In the genomic region with DNA sequence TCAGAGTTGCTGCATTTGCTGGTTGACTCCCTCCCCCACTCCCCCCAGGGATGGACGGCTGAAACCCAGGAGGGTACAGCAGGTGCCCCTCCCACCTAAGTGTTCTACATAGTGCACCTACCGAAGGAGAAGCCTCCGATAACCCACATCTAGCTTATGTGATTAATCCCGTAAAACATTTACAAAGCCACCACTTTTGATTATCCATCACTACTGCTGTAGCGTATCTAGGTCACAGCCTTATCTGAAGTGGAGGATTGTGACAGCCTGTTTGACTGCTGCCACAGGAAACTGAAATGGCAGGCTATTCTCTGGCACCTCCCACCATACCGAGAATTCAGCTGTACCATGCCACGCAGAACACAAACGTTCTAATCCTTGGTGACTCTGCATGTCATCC, we compare ENCODE assay signal across 12 mouse cellular contexts. TPM values are rescaled to one million over a fixed set of nuclear protein-coding genes. Genes with fewer than 3 reads are reported as not detected.
A peak's percentile ranks its signal among the peaks of the same experiment; 100 is the strongest.
DNase-seq lines count a peak whose midpoint lies in the region; ATAC-seq and TF ChIP-seq lines count a peak whose summit lies in the region.
"Had no signal": no experiment of that assay in that cellular context is flagged by ENCODE, and none has a peak within 500 bp of the region (broad histone marks: within the 10 kb centered on the region; RNA-seq: fewer than 3 reads in every experiment).

No protein-coding gene starts in this region.

- TF ChIP-seq CTCF in midbrain, postnatal 0 days (IDR thresholded peaks at IDR 0.05), result no peak

- peaks cover 15% of the 10 kb centered on the region for H3K4me1 ChIP-seq in heart, embryonic 15.5 days (replicated peaks)
- H3K4me1 ChIP-seq in midbrain, postnatal 0 days (ENCODE audit: insufficient read depth, low read length), result no peaks in the 10 kb centered on the region
- H3K4me1 ChIP-seq in midbrain, embryonic 10.5 days, result no peaks in the 10 kb centered on the region
- H3K4me1 ChIP-seq: hindbrain, embryonic 12.5 days had no signal

- no peak overlapping the region for H3K4me3 ChIP-seq in heart, embryonic 15.5 days
- no peak overlapping the region for H3K4me3 ChIP-seq in midbrain, postnatal 0 days (ENCODE audit: low read depth, low read length)
- no peak overlapping the region for H3K4me3 ChIP-seq in midbrain, embryonic 10.5 days
- H3K4me3 ChIP-seq: hindbrain, embryonic 12.5 days had no signal

- 29% methylated on average over 8 of the region's 8 CpGs for WGBS in heart, embryonic 15.5 days
- WGBS in midbrain, postnatal 0 days, result 60% methylated on average over 8 of the region's 8 CpGs
- WGBS in midbrain, embryonic 10.5 days, result 86% methylated on average over 8 of the region's 8 CpGs

- H3K9me3 ChIP-seq in heart, embryonic 15.5 days (replicated peaks), result no peaks in the 10 kb centered on the region
- no peaks in the 10 kb centered on the region for H3K9me3 ChIP-seq in midbrain, postnatal 0 days (ENCODE audit: low read length)
- H3K9me3 ChIP-seq in midbrain, embryonic 10.5 days (replicated peaks), result no peaks in the 10 kb centered on the region
- H3K9me3 ChIP-seq: hindbrain, embryonic 12.5 days had no signal

- no peak for ATAC-seq in heart, embryonic 15.5 days (replicated peaks; ENCODE audit: insufficient number of reproducible peaks, insufficient read depth, low FRiP score, low read depth)
- ATAC-seq in midbrain, postnatal 0 days (ENCODE audit: low FRiP score), result peak; percentile 29; the same call in 1 of the 2 replicates

- no peak overlapping the region for H3K27ac ChIP-seq in heart, embryonic 15.5 days
- peak overlapping the region; percentile 18; the same call in 1 of the 2 replicates for H3K27ac ChIP-seq in midbrain, postnatal 0 days (ENCODE audit: low read depth, low read length)
- H3K27ac ChIP-seq in midbrain, embryonic 10.5 days (replicated peaks), result no peak overlapping the region
- H3K27ac ChIP-seq: hindbrain, embryonic 12.5 days; liver, embryonic 14.5 days had no signal

- H3K9ac ChIP-seq in heart, embryonic 15.5 days, result no peak overlapping the region
- no peak overlapping the region for H3K9ac ChIP-seq in midbrain, postnatal 0 days (replicated peaks; ENCODE audit: low read length, poor library complexity, severe bottlenecking)
- H3K9ac ChIP-seq: hindbrain, embryonic 12.5 days; liver, embryonic 14.5 days had no signal

- peak overlapping the region; percentile 26 for H3K4me2 ChIP-seq in heart, embryonic 15.5 days
- H3K4me2 ChIP-seq in midbrain, postnatal 0 days (ENCODE audit: low read depth, low read length, poor library complexity, severe bottlenecking), result no peak overlapping the region
- H3K4me2 ChIP-seq: hindbrain, embryonic 12.5 days had no signal

- H3K36me3 ChIP-seq in heart, embryonic 15.5 days, result no peaks in the 10 kb centered on the region
- H3K36me3 ChIP-seq in midbrain, postnatal 0 days (ENCODE audit: insufficient read depth, low read length), result peaks cover 8% of the 10 kb centered on the region; the same call in 1 of the 2 replicates
- no peaks in the 10 kb centered on the region for H3K36me3 ChIP-seq in midbrain, embryonic 10.5 days
- H3K36me3 ChIP-seq: hindbrain, embryonic 12.5 days had no signal

- intact Hi-C loops in left cerebral cortex, postnatal 36 days (cut with DNase I), result no loop called here

- no peaks in the 10 kb centered on the region for H3K27me3 ChIP-seq in heart, embryonic 15.5 days
- H3K27me3 ChIP-seq in midbrain, postnatal 0 days (ENCODE audit: insufficient read depth, low read length), result no peaks in the 10 kb centered on the region
- H3K27me3 ChIP-seq in midbrain, embryonic 10.5 days (ENCODE audit: low read depth, poor library complexity, severe bottlenecking), result no peaks in the 10 kb centered on the region
- H3K27me3 ChIP-seq: hindbrain, embryonic 12.5 days had no signal

- DNase-seq in heart, adult 18-20 months, result no peak
- no peak for DNase-seq in midbrain, postnatal 0 days (ENCODE audit: low spot score)
- DNase-seq in midbrain, embryonic 10.5 days (ENCODE audit: low spot score), result no peak
- DNase-seq in induced T-regulatory cell, adult 2 months (ENCODE audit: low read depth), result peak; percentile 56
- DNase-seq in retina, postnatal 1 day, result peak; percentile 56
- no peak for DNase-seq in left cerebral cortex, postnatal 36 days (ENCODE audit: low spot score in 2 of 2)
- DNase-seq in urinary bladder, postnatal 14 days (ENCODE audit: low spot score), result no peak
- DNase-seq: cerebellum, adult 8-10 months; lung, postnatal 4 days had no signal

RNA-seq across cellular contexts. Expression of a gene that starts 52.0 kb away (rescaled TPM):
- polyA plus RNA-seq in heart, embryonic 15.5 days (2015; fragmentation: Nextera tagmentation; extraction: Ambion mirVana), result 23.6 and 44.5 TPM in 2 replicates
- total RNA-seq in heart, adult 18-20 months (2021), result 10 to 100 TPM; 31.9 to 39.9 TPM
- 27.5 and 28.9 TPM in 2 replicates for total RNA-seq in midbrain, postnatal 0 days (2014; rRNA removed)
- 11.2 and 13.0 TPM in 2 replicates for polyA plus RNA-seq in midbrain, postnatal 0 days (2015; fragmentation: Nextera tagmentation; extraction: Ambion mirVana)
- 11.2 and 14.6 TPM in 2 replicates for polyA plus RNA-seq in midbrain, embryonic 10.5 days (2016; fragmentation: Nextera tagmentation; extraction: Ambion mirVana)
- total RNA-seq in left cerebral cortex, postnatal 36 days (2021), result 10 to 100 TPM; 19.1 to 19.8 TPM

Comparison
In these comparisons a context has a peak if more than half of its experiments do, and no peak if none do; other contexts are left out.
1. DNase-seq: peak in induced T-regulatory cell, adult 2 months (single experiment) and retina, postnatal 1 day (single experiment); none in heart, adult 18-20 months (0 of 2), midbrain, postnatal 0 days (single experiment), midbrain, embryonic 10.5 days (single experiment), left cerebral cortex, postnatal 36 days (0 of 2) and urinary bladder, postnatal 14 days (single experiment).